Mouse (Mus musculus) intestine, embryonic 14.5 days (tissue): ENCODE results near the gene Spsb4. TPM values are rescaled to one million over a fixed set of nuclear protein-coding genes. Genes with fewer than 3 reads are reported as not detected.
"Not testable (repeated sequence)": the region's sequence is repeated elsewhere in the genome, so short reads cannot be mapped to it uniquely, and the experiment has no call there.

Experiments
- ATAC-seq: fragments of 200-750 bp; cut with Nextera tagmentation; replicated peaks from 2 replicates; pipeline ENCODE4 v1.8.0; 2017; ENCODE audit warnings: low read depth, moderate number of reproducible peaks, moderate TSS enrichment, moderate library complexity; ENCODE audit not compliant: low FRiP score, low TSS enrichment
- DNase-seq: peaks from one replicate; pipeline ENCODE4 v3.0.0-alpha.2; 2018; ENCODE audit warnings: low spot score
- H3K27ac ChIP-seq: fragments of 300-500 bp; sonication (generic); 2 replicates; pipeline ENCODE4 v1.5.1; 2014; ENCODE audit warnings: low read depth, mild to moderate bottlenecking, control low read depth
- H3K27me3 ChIP-seq: fragments of 300-500 bp; sonication (generic); replicated peaks from 2 replicates; pipeline ENCODE4 v1.6.1; 2014; ENCODE audit warnings: low read length, control low read depth; ENCODE audit not compliant: control insufficient read depth, insufficient read depth
- H3K36me3 ChIP-seq: fragments of 300-500 bp; sonication (generic); 2 replicates; pipeline ENCODE4 v1.6.1; 2014; ENCODE audit warnings: low read length, control low read depth; ENCODE audit not compliant: control insufficient read depth, insufficient read depth
- H3K4me1 ChIP-seq: fragments of 300-500 bp; sonication (generic); replicated peaks from 2 replicates; pipeline ENCODE4 v1.6.1; 2014; ENCODE audit warnings: low read length, control low read depth, mixed read lengths; ENCODE audit not compliant: control insufficient read depth, insufficient read depth
- H3K4me2 ChIP-seq: fragments of 300-500 bp; sonication (generic); 2 replicates; pipeline ENCODE4 v1.6.1; 2014; ENCODE audit warnings: low read length
- H3K4me3 ChIP-seq: fragments of 300-500 bp; sonication (generic); 2 replicates; pipeline ENCODE4 v1.5.1; 2014; ENCODE audit warnings: low read depth, low read length, control low read depth, mixed read lengths
- H3K9ac ChIP-seq: fragments of 300-500 bp; sonication (generic); 2 replicates; pipeline ENCODE4 v1.6.1; 2014; ENCODE audit warnings: mild to moderate bottlenecking, low read length
- H3K9me3 ChIP-seq: fragments of 300-500 bp; sonication (generic); 2 replicates; pipeline ENCODE4 v1.6.1; 2016; ENCODE audit warnings: low read length, control low read depth; ENCODE audit not compliant: control insufficient read depth
- WGBS: fragments of 180-500 bp; shearing (Covaris S2); extraction: QIAGEN DNeasy Blood & Tissue Kit; methylation state at CpG from one replicate; pipeline ENCODE4 v1.1.7; 2014; 5-methylcytosine and 5-hydroxymethylcytosine counted together
- polyA plus RNA-seq: library from polyadenylated mRNA; unstranded; fragments of >200 nt; fragmentation: Nextera tagmentation; extraction: Ambion mirVana; gene quantifications from 2 replicates; pipeline ENCODE4 v1.2.1, GENCODE M21; 2014

The Spsb4 gene
- polyA plus RNA-seq, 1 experiment from 2014 or later, result 28.3 TPM

GRCm38 (mm10) chr9:96947171-96947570 is 71.5 kb downstream of the Spsb4 start:
- Histone ChIP-seq H3K4me1 (peaks cover 13% of the 10 kb centered on the region), H3K9me3 (no peaks in the 10 kb centered on the region), H3K27ac (no peak overlapping the region), H3K36me3 (peaks cover 8% of the 10 kb centered on the region; the same call in 1 of the 2 replicates), H3K27me3 (no peaks in the 10 kb centered on the region), H3K4me2 (no peak overlapping the region), H3K4me3 (no peak overlapping the region), H3K9ac (no peak overlapping the region)
- no peak for ATAC-seq
- DNase-seq, result no peak
- 72% methylated on average over 5 of the region's 5 CpGs for WGBS

- no peak overlapping the region for H3K9ac ChIP-seq
- WGBS, result 67% methylated on average over 16 of the region's 16 CpGs
Measured at GRCm38 (mm10) chr9:96944517-96944916, 74.1 kb downstream of the Spsb4 start.

GRCm38 (mm10) chr9:96942975-96943374 is 75.7 kb downstream of the Spsb4 start:
- 0 out of 2 replicates have a peak, but pooled peaks cover 5% of the 10 kb centered on the region for H3K9me3 ChIP-seq
- H3K36me3 ChIP-seq, result peaks cover 15% of the 10 kb centered on the region
- H3K9ac ChIP-seq, result no peak overlapping the region
- 84% methylated on average over 3 of the region's 3 CpGs for WGBS
- no peak for ATAC-seq
- H3K4me3 ChIP-seq, result no peak overlapping the region
- H3K4me2 ChIP-seq, result no peak overlapping the region
- H3K27ac ChIP-seq, result no peak overlapping the region
- no peak for DNase-seq
- no peaks in the 10 kb centered on the region for H3K4me1 ChIP-seq
- H3K27me3 ChIP-seq, result no peaks in the 10 kb centered on the region

More at GRCm38 (mm10) chr9:96944517-96944916, 74.1 kb downstream of the Spsb4 start:
- no peak overlapping the region for H3K27ac ChIP-seq
- ATAC-seq, result no peak
- DNase-seq, result no peak
- H3K36me3 ChIP-seq, result peaks cover 15% of the 10 kb centered on the region
- H3K4me3 ChIP-seq, result no peak overlapping the region
- H3K9me3 ChIP-seq, result 0 out of 2 replicates have a peak, but pooled peaks cover 5% of the 10 kb centered on the region
- peaks cover 8% of the 10 kb centered on the region for H3K4me1 ChIP-seq
- H3K4me2 ChIP-seq, result no peak overlapping the region
- H3K27me3 ChIP-seq, result no peaks in the 10 kb centered on the region

GRCm38 (mm10) chr9:96938887-96939286 is 79.8 kb downstream of the Spsb4 start:
- no peaks in the 10 kb centered on the region for H3K4me1 ChIP-seq
- no peaks in the 10 kb centered on the region for H3K27me3 ChIP-seq
- no peak overlapping the region for H3K4me2 ChIP-seq
- no peak overlapping the region for H3K27ac ChIP-seq
- H3K9ac ChIP-seq, result no peak overlapping the region
- H3K4me3 ChIP-seq, result no peak overlapping the region
- 72% methylated on average over 5 of the region's 5 CpGs for WGBS
- DNase-seq (no peak), ATAC-seq (no peak)
- 0 out of 2 replicates have a peak, but pooled peaks cover 5% of the 10 kb centered on the region for H3K9me3 ChIP-seq
- H3K36me3 ChIP-seq, result peaks cover 14% of the 10 kb centered on the region

GRCm38 (mm10) chr9:96936427-96936826 is 82.2 kb downstream of the Spsb4 start:
- ATAC-seq, H3K27ac ChIP-seq, H3K4me2 ChIP-seq, H3K4me1 ChIP-seq, DNase-seq, H3K36me3 ChIP-seq, H3K9me3 ChIP-seq, H3K9ac ChIP-seq, H3K4me3 ChIP-seq, H3K27me3 ChIP-seq: not testable (repeated sequence)
- 87% methylated on average over 2 of the region's 2 CpGs for WGBS

GRCm38 (mm10) chr9:96935556-96936300 is 82.9 kb downstream of the Spsb4 start:
- no peak overlapping the region for H3K4me3 ChIP-seq
- H3K9ac ChIP-seq, result no peak overlapping the region
- 65% methylated on average over 15 of the region's 15 CpGs for WGBS
- H3K27ac ChIP-seq, result no peak overlapping the region
- ATAC-seq (no peak), DNase-seq (no peak)
- H3K4me1 ChIP-seq, result no peaks in the 10 kb centered on the region
- no peaks in the 10 kb centered on the region for H3K36me3 ChIP-seq
- no peaks in the 10 kb centered on the region for H3K27me3 ChIP-seq
- H3K9me3 ChIP-seq, result 0 out of 2 replicates have a peak, but pooled peaks cover 1% of the 10 kb centered on the region
- no peak overlapping the region for H3K4me2 ChIP-seq

GRCm38 (mm10) chr9:96934816-96935215 is 83.8 kb downstream of the Spsb4 start:
- Histone ChIP-seq H3K36me3 (no peaks in the 10 kb centered on the region), H3K27ac (no peak overlapping the region), H3K27me3 (no peaks in the 10 kb centered on the region), H3K4me1 (no peaks in the 10 kb centered on the region), H3K4me2 (no peak overlapping the region), H3K9ac (no peak overlapping the region), H3K9me3 (no peaks in the 10 kb centered on the region), H3K4me3 (no peak overlapping the region)
- ATAC-seq (no peak), DNase-seq (no peak)
- 69% methylated on average over 3 of the region's 3 CpGs for WGBS

- WGBS, result 87% methylated on average over 8 of the region's 8 CpGs
- Histone ChIP-seq H3K27me3 (no peaks in the 10 kb centered on the region), H3K9ac (no peak overlapping the region), H3K4me1 (no peaks in the 10 kb centered on the region), H3K27ac (no peak overlapping the region), H3K9me3 (no peaks in the 10 kb centered on the region), H3K36me3 (no peaks in the 10 kb centered on the region), H3K4me2 (no peak overlapping the region), H3K4me3 (no peak overlapping the region)
- DNase-seq (no peak), ATAC-seq (no peak)
Measured at GRCm38 (mm10) chr9:96932751-96933150, 85.9 kb downstream of the Spsb4 start.
